Mouse (Mus musculus): ENCODE data around the gene Sec23ip. TPM values are rescaled to one million over a fixed set of nuclear protein-coding genes. Genes with fewer than 3 reads are reported as not detected.
"Not testable (repeated sequence)": the region's sequence is repeated elsewhere in the genome, so short reads cannot be mapped to it uniquely, and the experiment has no call there.

Gene Sec23ip
- total RNA-seq (2021): 10 to 100 TPM; 21.1 to 21.6 TPM
- long read RNA-seq, experiment 1, full-length matches to known transcripts: 4 of 9 reads
- long read RNA-seq, experiment 1, partial matches to known transcripts: 3 of 9 reads
- long read RNA-seq, experiment 1, other reads (novel, unspliced or antisense): 2 of 9 reads
- long read RNA-seq, experiment 2, full-length matches to known transcripts: 6 of 10 reads
- long read RNA-seq, experiment 2, partial matches to known transcripts: 2 of 10 reads
- long read RNA-seq, experiment 2, other reads (novel, unspliced or antisense): 2 of 10 reads

GRCm38 (mm10) chr7:128744684-128745485, at the start of gene Sec23ip:
TSS of gene Sec23ip (plus strand) at chr7:128744943.
- peak; percentile 97 to 98 for DNase-seq
- intact Hi-C loops (cut with DNase I): no loop called here

- not testable (repeated sequence) for DNase-seq
Observed at GRCm38 (mm10) chr7:128699959-128700358, 44.8 kb upstream of the Sec23ip start.

GRCm38 (mm10) chr7:128705735-128706134, 39.0 kb upstream of the Sec23ip start:
- intact Hi-C loops (cut with DNase I): loop anchor here (5.0 to 10.0 kb wide), 2 partner anchors 358 to 461 kb away; partner anchors contain the start of gene Tgfb1i1
- DNase-seq: peak; percentile 41 to 56

More at GRCm38 (mm10) chr7:128699959-128700358, 44.8 kb upstream of the Sec23ip start:
- intact Hi-C loops (cut with DNase I): loop anchor here (10.0 kb wide), 1 partner anchor 455 kb away; the partner anchor contains the start of gene Tgfb1i1

- intact Hi-C loops (cut with DNase I): no loop called here
- no peak for DNase-seq
Observed at GRCm38 (mm10) chr7:128717991-128718390, 26.8 kb upstream of the Sec23ip start.

GRCm38 (mm10) chr7:128724761-128725160, 20.0 kb upstream of the Sec23ip start:
- DNase-seq: peak in 1 of 2 experiments; percentile 47
- intact Hi-C loops (cut with DNase I): no loop called here

GRCm38 (mm10) chr7:128725189-128725588, 19.6 kb upstream of the Sec23ip start:
- intact Hi-C loops (cut with DNase I): no loop called here
- no peak for DNase-seq

GRCm38 (mm10) chr7:128726999-128727398, 17.7 kb upstream of the Sec23ip start:
- intact Hi-C loops (cut with DNase I): no loop called here
- no peak for DNase-seq

GRCm38 (mm10) chr7:128727701-128728100, 17.0 kb upstream of the Sec23ip start:
- DNase-seq: no peak
- intact Hi-C loops (cut with DNase I): no loop called here

- DNase-seq: no peak
- intact Hi-C loops (cut with DNase I): no loop called here
Observed at GRCm38 (mm10) chr7:128728738-128729137, 16.0 kb upstream of the Sec23ip start.

GRCm38 (mm10) chr7:128731585-128731984, 13.2 kb upstream of the Sec23ip start:
- intact Hi-C loops (cut with DNase I): no loop called here

GRCm38 (mm10) chr7:128738041-128738440, 6.7 kb upstream of the Sec23ip start:
- DNase-seq: no peak
- intact Hi-C loops (cut with DNase I): no loop called here

More at GRCm38 (mm10) chr7:128731585-128731984, 13.2 kb upstream of the Sec23ip start:
- DNase-seq: no peak

GRCm38 (mm10) chr7:128739116-128739461, 5.7 kb upstream of the Sec23ip start:
- DNase-seq: no peak
- intact Hi-C loops (cut with DNase I): no loop called here

GRCm38 (mm10) chr7:128739462-128740277, 5.1 kb upstream of the Sec23ip start:
- intact Hi-C loops (cut with DNase I): no loop called here
- DNase-seq: peak; percentile 39 to 48

- DNase-seq: peak; percentile 93 to 97
- intact Hi-C loops (cut with DNase I): no loop called here
Observed at GRCm38 (mm10) chr7:128740334-128740733, 4.4 kb upstream of the Sec23ip start, which contains the start of gene Mcmbp. TSS of gene Mcmbp (minus strand) at chr7:128740495.

- no peak for DNase-seq
- intact Hi-C loops (cut with DNase I): no loop called here
Observed at GRCm38 (mm10) chr7:128743898-128744297, 845 bp upstream of the Sec23ip start.

- intact Hi-C loops (cut with DNase I): no loop called here
Observed at GRCm38 (mm10) chr7:128746151-128746550, 1.4 kb downstream of the Sec23ip start.

GRCm38 (mm10) chr7:128748758-128749157, 4.0 kb downstream of the Sec23ip start:
- DNase-seq: peak; percentile 44 to 70
- intact Hi-C loops (cut with DNase I): no loop called here

More at GRCm38 (mm10) chr7:128746151-128746550, 1.4 kb downstream of the Sec23ip start:
- no peak for DNase-seq

- no peak for DNase-seq
- intact Hi-C loops (cut with DNase I): no loop called here
Observed at GRCm38 (mm10) chr7:128750296-128750695, 5.6 kb downstream of the Sec23ip start.

GRCm38 (mm10) chr7:128752012-128752411, 7.3 kb downstream of the Sec23ip start:
- no peak for DNase-seq
- intact Hi-C loops (cut with DNase I): no loop called here

GRCm38 (mm10) chr7:128755396-128755795, 10.7 kb downstream of the Sec23ip start:
- no peak for DNase-seq
- intact Hi-C loops (cut with DNase I): no loop called here
